Mouse (Mus musculus) cerebellum, adult 2 months (tissue): ENCODE measurements around the gene Cyp2d26.

Experiments
- CTCF ChIP-seq: fragments of 200-500 bp; IDR thresholded peaks from 2 replicates; pipeline ENCODE4 v1.5.1; 2011; ENCODE audit warnings: low read depth, mild to moderate bottlenecking, control low read depth, low read length, moderate library complexity, borderline replicate concordance; ENCODE audit not compliant: insufficient read depth
- POLR2A ChIP-seq: fragments of 200-500 bp; IDR thresholded peaks from 2 replicates; pipeline ENCODE4 v1.6.1; 2011; ENCODE audit warnings: low read length, control low read depth, borderline replicate concordance; ENCODE audit not compliant: insufficient read depth

GRCm38 (mm10) chr15:82792566-82792965 is 1.5 kb downstream of the Cyp2d26 start:
- no peak for TF ChIP-seq CTCF
- no peak for TF ChIP-seq POLR2A
